In genomic region chr15:84663685-84664060, GRCm38 (mm10) we compare ENCODE assay signal across 10 mouse cellular contexts. TPM values are rescaled to one million over a fixed set of nuclear protein-coding genes. Genes with fewer than 3 reads are reported as not detected.
A peak's percentile ranks its signal among the peaks of the same experiment; 100 is the strongest.
DNase-seq lines count a peak whose midpoint lies in the region; ATAC-seq and TF ChIP-seq lines count a peak whose summit lies in the region.
"Had no signal": no experiment of that assay in that cellular context is flagged by ENCODE, and none has a peak within 500 bp of the region (broad histone marks: within the 10 kb centered on the region; RNA-seq: fewer than 3 reads in every experiment).

No protein-coding gene starts in this region.

- WGBS in heart, embryonic 11.5 days (ENCODE audit: insufficient replicate concordance): 53% methylated on average over 10 of the region's 10 CpGs
- WGBS in forebrain, embryonic 16.5 days: 53% methylated on average over 10 of the region's 10 CpGs
- WGBS in liver, embryonic 15.5 days (ENCODE audit: insufficient replicate concordance): 55% methylated on average over 10 of the region's 10 CpGs

- peak overlapping the region; percentile 59 for H3K4me3 ChIP-seq in heart, embryonic 11.5 days (ENCODE audit: low read depth, low read length)
- no peak overlapping the region for H3K4me3 ChIP-seq in C2C12 (ENCODE audit: insufficient read depth, poor library complexity, severe bottlenecking)
- H3K4me3 ChIP-seq in forebrain, embryonic 16.5 days (replicated peaks; ENCODE audit: low read length): peak overlapping the region; percentile 60
- H3K4me3 ChIP-seq in liver, embryonic 15.5 days (replicated peaks): no peak overlapping the region

- no peaks in the 10 kb centered on the region for H3K79me2 ChIP-seq in C2C12 (ENCODE audit: control insufficient read depth, insufficient read depth)

- TF ChIP-seq CTCF in C2C12 (IDR thresholded peaks at IDR 0.05; ENCODE audit: control insufficient read depth, insufficient read depth, insufficient read length): no peak

- peaks cover 16% of the 10 kb centered on the region; the same call in 1 of the 2 replicates for H3K4me1 ChIP-seq in heart, embryonic 11.5 days (ENCODE audit: control insufficient read depth, insufficient read depth, low read length)
- peaks cover 24% of the 10 kb centered on the region for H3K4me1 ChIP-seq in forebrain, embryonic 16.5 days (replicated peaks; ENCODE audit: control insufficient read depth, insufficient read depth, low read length)
- H3K4me1 ChIP-seq in liver, embryonic 15.5 days (replicated peaks): peaks cover 10% of the 10 kb centered on the region

- H3K9ac ChIP-seq in heart, embryonic 11.5 days (ENCODE audit: low read depth, low read length): no peak overlapping the region; the same call in 1 of the 2 replicates
- peak overlapping the region; percentile 60 for H3K9ac ChIP-seq in forebrain, embryonic 16.5 days (replicated peaks; ENCODE audit: low read depth, low read length)
- no peak overlapping the region for H3K9ac ChIP-seq in liver, embryonic 15.5 days

- H3K36me3 ChIP-seq in heart, embryonic 11.5 days (ENCODE audit: control insufficient read depth, insufficient read depth, low read length): no peaks in the 10 kb centered on the region
- no peaks in the 10 kb centered on the region for H3K36me3 ChIP-seq in C2C12 (ENCODE audit: control insufficient read depth, insufficient read depth)
- H3K36me3 ChIP-seq in forebrain, embryonic 16.5 days (ENCODE audit: control insufficient read depth, insufficient read depth): no peaks in the 10 kb centered on the region
- H3K36me3 ChIP-seq in liver, embryonic 15.5 days (replicated peaks): no peaks in the 10 kb centered on the region

- peaks cover 9% of the 10 kb centered on the region for H3K27me3 ChIP-seq in heart, embryonic 11.5 days (ENCODE audit: control insufficient read depth, insufficient read depth, low read length)
- no peaks in the 10 kb centered on the region for H3K27me3 ChIP-seq in C2C12 (ENCODE audit: control insufficient read depth, insufficient read depth, insufficient read length)
- H3K27me3 ChIP-seq in forebrain, embryonic 16.5 days (replicated peaks; ENCODE audit: control insufficient read depth, insufficient read depth, low read length): no peaks in the 10 kb centered on the region
- peaks cover 23% of the 10 kb centered on the region; the same call in 1 of the 2 replicates for H3K27me3 ChIP-seq in liver, embryonic 15.5 days

- H3K4me2 ChIP-seq in heart, embryonic 11.5 days: peak overlapping the region; percentile 91
- H3K4me2 ChIP-seq in forebrain, embryonic 16.5 days (ENCODE audit: low read length): peak overlapping the region; percentile 77
- H3K4me2 ChIP-seq in liver, embryonic 15.5 days: peak overlapping the region; percentile 66

- no peak for DNase-seq in heart, postnatal 10 days
- no peak for DNase-seq in thymus, postnatal 14 days
- no peak for DNase-seq in layer of hippocampus, postnatal 25 days (ENCODE audit: extremely low spot score in 1 of 2, low spot score in 1 of 2)
- DNase-seq in layer of hippocampus, adult 8-10 months (ENCODE audit: low spot score in 2 of 2): no peak

- peak overlapping the region; percentile 21 for H3ac ChIP-seq in C2C12 (ENCODE audit: control insufficient read depth, insufficient read length, low read depth)

- H3K79me3 ChIP-seq in C2C12 (ENCODE audit: low read depth): no peaks in the 10 kb centered on the region

- intact Hi-C loops in heart, postnatal 10 days (cut with DNase I): no loop called here

- 0 out of 2 replicates have a peak, but pooled peaks have one; percentile 3 for ATAC-seq in heart, embryonic 11.5 days (replicated peaks; ENCODE audit: insufficient number of reproducible peaks, low FRiP score, low TSS enrichment)
- ATAC-seq in forebrain, embryonic 16.5 days: peak; percentile 8; the same call in 1 of the 2 replicates
- ATAC-seq in liver, embryonic 15.5 days (ENCODE audit: insufficient read depth): no peak
- ATAC-seq: CD4-positive, CD25-positive, alpha-beta regulatory T cell, adult 4 months had no signal

- no peak overlapping the region for H3K27ac ChIP-seq in heart, embryonic 11.5 days (ENCODE audit: low read depth, low read length)
- no peak overlapping the region for H3K27ac ChIP-seq in forebrain, embryonic 16.5 days (ENCODE audit: low read length)
- H3K27ac ChIP-seq in liver, embryonic 15.5 days (replicated peaks): no peak overlapping the region

- H3K9me3 ChIP-seq in heart, embryonic 11.5 days (replicated peaks; ENCODE audit: control insufficient read depth, low read length): no peaks in the 10 kb centered on the region
- no peaks in the 10 kb centered on the region for H3K9me3 ChIP-seq in forebrain, embryonic 16.5 days (ENCODE audit: control insufficient read depth, low read length)
- H3K9me3 ChIP-seq in liver, embryonic 15.5 days (replicated peaks): no peaks in the 10 kb centered on the region

TF ChIP-seq in C2C12, 6 proteins besides CTCF, POLR2A, EP300 and RAD21:
- TF ChIP-seq USF1 (IDR thresholded peaks at IDR 0.05; ENCODE audit: low read depth) (no peak), FOSL1 (IDR thresholded peaks at IDR 0.05; ENCODE audit: insufficient read depth, low read length, poor library complexity, severe bottlenecking) (no peak), CEBPB (IDR thresholded peaks at IDR 0.05; ENCODE audit: low read depth) (no peak), MAX (IDR thresholded peaks at IDR 0.05) (no peak), MYOG (IDR thresholded peaks at IDR 0.05; ENCODE audit: control insufficient read depth, extremely low read depth, insufficient read length) (no peak), MYOD1 (IDR thresholded peaks at IDR 0.05; ENCODE audit: control insufficient read depth, insufficient read length, low read depth) (no peak)

RNA-seq across cellular contexts. Expression of gene Prr5, which starts 5.7 kb away (rescaled TPM):
- 18.0 and 19.9 TPM in 2 replicates for polyA plus RNA-seq in heart, embryonic 11.5 days (2014; fragmentation: Nextera tagmentation; extraction: Ambion mirVana)
- total RNA-seq in heart, postnatal 10 days (2021): 10 to 100 TPM in 1 of 2 experiments, 1 to 10 TPM in 1; 7.0 to 11.9 TPM
- 9.9 TPM for polyA plus RNA-seq in C2C12 (2012; fragmentation: generic; extraction: Trizol)
- polyA plus RNA-seq in forebrain, embryonic 16.5 days (2015; fragmentation: Nextera tagmentation; extraction: Ambion mirVana): 11.1 and 16.4 TPM in 2 replicates
- polyA plus RNA-seq in liver, embryonic 15.5 days (2015; fragmentation: Nextera tagmentation; extraction: Ambion mirVana): 5.1 and 6.2 TPM in 2 replicates
- total RNA-seq in layer of hippocampus, postnatal 25 days (2021): 10 to 100 TPM; 10.1 to 16.9 TPM
- total RNA-seq in layer of hippocampus, adult 8-10 months (2022): 10 to 100 TPM; 11.0 to 14.2 (median 13.6) TPM

RNA-seq across cellular contexts. Expression of gene Arhgap8, which starts 56.2 kb away (rescaled TPM):
- polyA plus RNA-seq in heart, embryonic 11.5 days (2014; fragmentation: Nextera tagmentation; extraction: Ambion mirVana): 2.7 TPM in 2 replicates
- 1 to 10 TPM; 1.6 to 2.0 TPM for total RNA-seq in heart, postnatal 10 days (2021)
- not detected for polyA plus RNA-seq in C2C12 (2012; fragmentation: generic; extraction: Trizol)
- 0.39 and 0.53 TPM in 2 replicates for polyA plus RNA-seq in forebrain, embryonic 16.5 days (2015; fragmentation: Nextera tagmentation; extraction: Ambion mirVana)
- polyA plus RNA-seq in liver, embryonic 15.5 days (2015; fragmentation: Nextera tagmentation; extraction: Ambion mirVana): 0.40 and 0.43 TPM in 2 replicates
- under 1 TPM; 0.25 to 0.33 TPM for total RNA-seq in layer of hippocampus, postnatal 25 days (2021)
- total RNA-seq in layer of hippocampus, adult 8-10 months (2022): under 1 TPM in 3 of 4 experiments, not detected in 1; 0.18 to 0.76 (median 0.39) TPM
- total RNA-seq: hematopoietic stem cell, adult 5-6 weeks had no signal
- polyA plus RNA-seq: CD4-positive, CD25-positive, alpha-beta regulatory T cell, adult 4 months had no signal

Comparison
In these comparisons a context has a peak if more than half of its experiments do, and no peak if none do; other contexts are left out.
1. H3K4me3 ChIP-seq: peak in heart, embryonic 11.5 days (single experiment) and forebrain, embryonic 16.5 days (single experiment); none in C2C12 (single experiment) and liver, embryonic 15.5 days (single experiment).
2. Peak in every context shown above with its lines, with median percentiles within 50 percentile points of each other: H3K4me2 ChIP-seq.